Mouse (Mus musculus): ENCODE measurements around the gene Rab22a.
"Not testable (repeated sequence)": the region's sequence is repeated elsewhere in the genome, so short reads cannot be mapped to it uniquely, and the experiment has no call there.

The Rab22a gene

GRCm38 (mm10) chr2:173659057-173659925, at the start of gene Rab22a:
Rab22a (plus strand) TSS chr2:173659760.
- DNase-seq, result peak; percentile 98

DNA sequence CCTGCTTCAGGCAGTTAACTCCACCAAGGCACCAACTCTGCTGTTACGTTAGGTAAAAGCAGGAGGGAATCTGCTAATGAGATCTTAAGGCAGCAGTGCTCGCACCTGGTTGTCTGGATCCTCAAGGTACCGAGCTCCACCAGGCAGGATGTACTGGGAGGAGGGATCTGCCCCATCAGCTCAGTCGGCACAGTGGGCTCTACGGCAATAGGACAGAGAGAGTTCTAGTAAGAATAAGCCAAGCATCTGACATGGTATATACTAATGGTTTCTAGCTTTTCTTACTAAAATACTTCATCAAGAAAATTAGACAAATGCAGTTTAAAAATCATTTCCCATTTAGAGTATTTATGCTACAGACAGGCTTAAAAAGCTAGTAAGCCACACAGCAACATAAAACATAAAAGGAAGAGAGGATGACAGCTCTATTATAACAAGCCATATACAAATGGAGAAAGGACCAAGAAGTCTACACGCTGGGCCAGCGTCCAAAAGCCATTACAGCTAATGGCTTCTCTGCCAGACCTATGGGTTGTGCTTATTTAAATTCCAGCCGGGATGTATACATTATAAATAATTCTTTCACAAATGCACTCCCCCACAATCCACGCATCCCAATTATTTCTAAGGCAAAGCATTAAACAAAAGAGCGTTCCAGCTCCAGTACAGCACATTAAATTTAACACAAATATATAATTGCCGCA, 44.0 kb upstream of the Rab22a start:
- no peak for DNase-seq

GRCm38 (mm10) chr2:173616156-173616555, 43.4 kb upstream of the Rab22a start:
- no peak for DNase-seq

DNA sequence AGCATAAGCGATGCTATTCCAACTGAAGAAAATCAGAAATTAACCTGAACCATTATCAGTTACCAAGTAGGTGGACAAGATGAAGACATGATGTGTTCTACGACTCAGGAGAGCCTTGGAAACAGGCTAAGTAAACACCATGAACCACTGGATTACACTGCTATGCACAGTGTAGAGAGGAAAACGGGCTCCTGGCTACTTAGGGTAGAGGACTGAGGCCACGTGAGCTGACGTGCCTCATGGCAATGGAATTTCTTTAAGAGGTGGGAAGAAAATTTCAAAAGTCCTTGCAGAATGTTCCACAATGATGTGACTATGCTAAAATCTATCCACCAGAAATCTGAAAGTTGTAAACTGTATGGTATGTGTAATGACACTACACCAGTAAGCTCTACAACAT, 40.4 kb upstream of the Rab22a start:
- DNase-seq, result no peak

DNA sequence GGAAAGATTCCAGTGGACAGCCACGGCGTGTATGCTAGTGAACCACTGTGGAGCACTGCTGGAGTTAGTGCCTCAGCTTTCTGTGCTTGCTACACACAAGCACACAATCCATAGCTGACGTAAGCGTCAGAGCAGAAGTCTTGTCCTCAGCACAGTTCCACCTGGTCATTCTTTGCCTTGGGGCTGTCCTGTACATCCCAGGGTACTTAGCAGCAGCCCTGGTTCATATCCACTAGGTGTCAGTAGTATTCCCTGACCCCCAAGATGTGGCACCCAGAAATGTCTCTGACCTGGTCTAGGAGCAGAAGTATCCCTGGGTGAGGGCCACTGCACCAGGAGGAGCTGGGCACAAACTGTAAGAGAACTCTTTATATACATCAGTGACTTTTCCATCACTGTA, 38.9 kb upstream of the Rab22a start:
- DNase-seq, result no peak

DNA sequence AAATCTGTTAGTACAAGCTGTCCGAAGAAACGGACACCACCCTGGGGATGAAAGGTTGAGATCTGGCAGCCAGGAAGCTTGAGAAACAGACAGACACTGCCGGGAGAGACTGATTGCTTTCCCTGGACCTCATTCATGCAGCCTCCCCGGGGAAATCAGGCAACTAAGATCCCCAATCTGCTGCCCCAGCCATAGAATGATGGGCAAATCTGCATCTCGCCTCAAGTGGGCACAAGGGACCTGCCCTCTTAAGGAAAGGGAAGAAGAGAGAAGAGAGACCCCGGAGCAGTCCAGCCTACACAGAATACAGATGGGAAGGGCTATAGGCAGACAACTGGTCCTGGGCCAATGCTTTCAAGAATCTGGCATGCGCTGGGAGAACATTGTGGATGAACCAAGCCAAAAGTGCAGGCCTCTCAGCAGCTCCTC, 37.4 kb upstream of the Rab22a start:
- DNase-seq, result no peak

DNA sequence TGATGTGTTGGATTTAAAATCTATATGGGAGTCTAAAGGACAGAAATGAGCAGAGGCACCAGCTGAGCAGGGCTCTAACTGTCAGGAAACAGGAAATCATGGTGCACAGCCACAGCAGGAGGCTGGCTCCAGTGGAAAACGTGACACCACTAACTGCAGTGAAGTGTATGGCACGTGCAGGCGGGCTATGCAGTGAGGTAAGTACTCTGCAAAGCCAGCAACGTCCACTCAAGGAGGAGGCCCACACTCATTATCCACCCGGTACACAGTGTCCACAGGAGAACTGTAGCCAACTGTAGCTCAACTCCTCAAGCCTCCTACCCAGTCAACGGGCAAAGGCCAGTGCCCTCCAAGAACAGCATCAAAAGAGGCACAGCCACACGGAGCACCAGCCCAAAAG, 34.9 kb upstream of the Rab22a start:
- DNase-seq, result no peak

GRCm38 (mm10) chr2:173625786-173626185, 33.8 kb upstream of the Rab22a start:
- no peak for DNase-seq

- not testable (repeated sequence) for DNase-seq
These were observed 25.5 kb upstream of the Rab22a start for GRCm38 (mm10) chr2:173634106-173634505.

- no peak for DNase-seq
These were observed 18.2 kb upstream of the Rab22a start for GRCm38 (mm10) chr2:173641370-173641769.

- DNase-seq, result no peak
These were observed 17.1 kb upstream of the Rab22a start for GRCm38 (mm10) chr2:173642262-173642999.

DNA sequence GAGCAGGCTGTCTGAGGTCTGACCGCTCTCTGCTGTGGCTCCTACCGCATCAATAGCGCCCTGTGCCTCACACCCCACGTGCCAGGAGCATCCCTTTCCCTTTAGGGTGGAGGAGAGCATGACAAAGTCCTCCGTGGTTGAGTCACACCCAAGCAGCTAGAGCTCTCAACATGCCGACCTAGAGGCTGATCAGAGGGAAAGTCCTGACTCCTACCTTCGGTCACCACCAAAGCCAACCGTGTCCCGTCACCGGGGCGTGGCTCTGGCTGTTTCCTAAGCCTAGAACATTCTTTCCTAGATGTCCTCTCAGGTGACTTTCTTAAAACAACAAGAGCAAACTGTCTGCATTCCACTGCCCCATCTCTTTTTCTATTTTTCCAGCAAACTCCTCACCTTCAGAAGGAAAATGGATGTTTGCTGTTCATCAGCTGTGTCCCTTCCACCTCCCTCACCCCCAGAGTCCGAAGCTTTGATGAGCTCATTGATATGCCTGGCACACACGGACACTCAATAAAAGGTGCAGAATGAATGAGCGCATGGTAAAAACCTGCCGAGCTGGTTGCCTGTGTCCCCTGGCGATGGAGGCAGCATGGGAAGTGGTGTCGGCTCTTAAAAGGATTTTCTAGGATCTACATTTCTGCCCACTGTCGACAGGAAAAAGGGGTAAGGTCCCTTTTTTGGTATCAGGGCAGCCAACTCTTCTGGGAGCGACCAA, 12.2 kb upstream of the Rab22a start:
- DNase-seq, result peak; percentile 36

DNA sequence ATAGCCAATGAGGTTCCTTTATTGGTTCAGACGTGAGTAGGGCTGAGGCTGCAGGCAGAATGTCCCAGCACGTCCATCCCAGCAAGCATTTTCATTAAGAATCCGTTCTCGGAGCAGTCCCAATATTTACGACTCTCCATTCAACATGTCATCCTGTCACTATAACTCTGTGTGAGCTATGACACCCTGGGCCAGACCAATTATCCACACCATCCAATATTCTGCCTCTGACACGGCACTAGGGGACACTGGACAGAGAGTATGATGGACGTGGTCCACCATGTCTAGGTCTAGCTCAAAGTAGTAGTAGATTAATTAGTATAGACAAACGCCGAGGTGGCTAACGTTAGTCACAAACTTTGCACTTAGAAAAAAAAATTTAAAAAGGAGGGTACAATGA, 9.8 kb upstream of the Rab22a start:
- no peak for DNase-seq

DNA sequence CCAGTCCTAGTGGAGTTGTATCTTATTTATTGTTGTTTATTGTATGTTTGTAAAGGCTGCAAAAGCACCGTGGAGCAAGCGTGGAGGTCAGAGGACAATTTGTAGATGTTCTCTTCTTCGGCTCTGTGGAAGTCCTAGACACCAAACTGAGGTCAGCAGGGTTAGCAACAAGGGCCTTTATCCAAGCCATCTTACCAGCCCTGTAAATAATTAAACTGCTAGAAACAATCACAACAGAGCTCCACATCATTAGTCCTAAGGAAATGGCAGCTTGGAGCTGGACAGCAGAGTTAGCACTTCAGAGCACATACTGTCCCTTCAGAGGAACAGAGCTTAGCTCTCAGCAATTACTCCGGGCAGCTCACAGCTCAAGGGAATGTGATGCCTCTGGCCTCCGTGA, 6.0 kb upstream of the Rab22a start:
- DNase-seq, result peak; percentile 31

GRCm38 (mm10) chr2:173657736-173658135, 1.8 kb upstream of the Rab22a start:
- DNase-seq, result no peak

DNA sequence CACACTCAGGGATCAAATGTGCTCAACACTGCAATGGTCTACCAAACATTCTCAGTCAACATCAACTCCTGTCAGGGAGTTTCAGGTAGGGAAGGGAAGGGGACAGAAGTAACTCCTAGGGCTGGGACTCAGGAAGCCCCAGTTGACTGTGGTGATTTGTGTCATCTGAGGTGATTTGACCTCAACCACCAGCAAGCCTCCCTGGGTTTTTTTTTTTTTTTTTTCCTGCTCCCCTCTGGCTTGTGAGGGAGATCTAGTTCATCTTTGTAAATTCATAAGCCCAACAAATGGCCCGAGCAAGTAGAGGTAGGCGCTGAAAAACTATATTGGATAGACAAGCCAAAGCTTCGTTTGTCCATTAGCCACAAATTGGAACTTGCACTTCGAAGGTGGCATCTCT, 1.0 kb upstream of the Rab22a start:
- DNase-seq, result no peak

GRCm38 (mm10) chr2:173659926-173660684, 545 bp downstream of the Rab22a start:
- DNase-seq, result no peak

DNA sequence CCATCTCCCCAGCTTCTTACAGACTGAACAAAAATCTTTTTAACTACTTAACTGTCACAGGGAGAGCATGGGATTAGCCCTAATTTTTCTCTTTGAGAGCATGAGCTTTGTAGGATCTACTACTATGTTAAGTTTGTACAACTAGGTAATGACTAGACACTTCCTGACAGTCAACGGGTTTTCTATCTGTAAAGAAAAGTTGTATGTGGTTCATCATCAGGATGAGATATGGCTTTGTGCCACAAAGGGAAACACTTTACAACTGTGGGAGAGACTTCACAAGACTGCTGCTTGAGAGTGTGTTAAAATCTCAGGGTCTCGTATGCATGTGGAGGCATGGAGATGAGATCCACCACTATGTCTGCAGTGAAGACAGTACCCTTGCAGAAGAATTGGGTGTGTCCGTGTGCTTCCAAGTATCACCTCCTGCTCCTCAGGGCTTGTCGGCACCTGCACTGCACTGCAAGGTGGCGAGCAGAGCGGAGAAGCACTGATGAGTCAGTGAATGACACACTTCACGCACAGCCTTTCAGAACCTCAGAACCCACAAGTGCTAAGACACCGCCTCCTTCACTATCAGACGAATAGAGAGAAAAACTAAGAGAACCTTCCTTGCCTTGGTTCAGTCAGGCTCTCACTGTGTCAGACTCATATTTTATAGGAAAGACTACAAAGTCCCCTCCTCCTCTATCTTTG, 2.8 kb downstream of the Rab22a start:
- no peak for DNase-seq

DNA sequence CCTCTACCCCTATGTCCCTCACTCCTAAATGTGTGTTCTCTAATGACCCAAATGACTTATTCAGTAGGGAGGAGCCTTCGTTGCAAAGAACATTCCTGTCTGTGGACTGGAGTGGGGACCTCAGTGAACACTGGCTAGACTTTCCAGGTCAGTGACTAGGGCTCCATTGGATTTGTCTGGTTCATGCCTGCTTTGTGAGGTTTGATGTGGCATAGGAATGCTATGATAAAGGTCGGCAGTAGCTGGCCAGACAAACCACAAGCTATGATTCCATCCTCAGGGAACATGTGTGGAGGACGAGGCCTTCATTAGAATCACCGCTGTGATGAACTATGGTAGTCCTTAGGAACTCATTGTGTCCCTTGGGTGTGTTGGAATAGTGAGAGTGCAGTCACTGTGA, 5.2 kb downstream of the Rab22a start:
- peak; percentile 43 for DNase-seq

- DNase-seq, result no peak
These were observed 5.7 kb downstream of the Rab22a start for GRCm38 (mm10) chr2:173665271-173665670.

DNA sequence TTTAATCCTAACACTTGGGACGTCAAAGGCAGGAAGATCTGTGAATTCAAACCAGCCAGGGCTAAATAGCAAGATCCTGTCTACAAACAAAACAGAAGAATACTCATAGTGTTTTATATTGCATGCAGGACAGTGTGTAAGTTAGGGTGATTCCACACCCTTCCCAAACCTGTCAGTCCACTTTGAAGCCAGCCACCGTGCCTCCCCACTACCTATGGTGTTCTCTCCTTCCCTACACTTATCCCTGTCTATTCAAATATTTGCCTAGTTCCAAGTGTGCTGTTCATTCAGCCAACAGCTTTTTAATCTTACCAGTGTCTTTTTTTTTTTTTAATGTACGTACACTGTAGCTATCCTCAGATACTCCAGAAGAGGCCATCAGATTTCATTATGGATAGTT, 7.3 kb downstream of the Rab22a start:
- no peak for DNase-seq
